Mouse (Mus musculus) ES-E14 (cell line): ENCODE measurements around the gene Ube2d1.

ENCODE experiments used
- CHD2 ChIP-seq: IDR thresholded peaks from 2 replicates; pipeline ENCODE4 v1.6.1; 2014; ENCODE audit warnings: mild to moderate bottlenecking, low read depth, low read length, inconsistent platforms
- HCFC1 ChIP-seq: IDR thresholded peaks from 2 replicates; pipeline ENCODE4 v1.6.1; 2012; ENCODE audit warnings: low read length, inconsistent platforms, borderline replicate concordance; ENCODE audit not compliant: insufficient read depth
- ZNF384 ChIP-seq: IDR thresholded peaks from 2 replicates; pipeline ENCODE4 v1.6.1; 2012; ENCODE audit warnings: low read depth, low read length, inconsistent platforms

- TF ChIP-seq HCFC1 (no peak), ZNF384 (no peak), CHD2 (no peak)
Measured at GRCm38 (mm10) chr10:71316056-71316455, 31.0 kb upstream of the Ube2d1 start.
